Mouse (Mus musculus): ENCODE measurements around the gene Mapre1. TPM values are rescaled to one million over a fixed set of nuclear protein-coding genes. Genes with fewer than 3 reads are reported as not detected.
"Not testable (repeated sequence)": the region's sequence is repeated elsewhere in the genome, so short reads cannot be mapped to it uniquely, and the experiment has no call there.

Gene Mapre1
- polyA plus RNA-seq, 1 experiment from 2014 or later: 348 TPM

GRCm38 (mm10) chr2:153781181-153781580, 40.1 kb downstream of the Mapre1 start:
- Histone ChIP-seq H3K9ac (no peak overlapping the region), H3K4me1 (replicated peaks) (peaks cover 11% of the 10 kb centered on the region), H3K4me2 (no peak overlapping the region), H3K4me3 (no peak overlapping the region), H3K27ac (replicated peaks) (no peak overlapping the region), H3K9me3 (no peaks in the 10 kb centered on the region), H3K36me3 (no peaks in the 10 kb centered on the region), H3K27me3 (no peaks in the 10 kb centered on the region)
- WGBS: 77% methylated on average over 4 of the region's 4 CpGs
- no peak for ATAC-seq (ENCODE audit: low FRiP score, low read depth)

DNA sequence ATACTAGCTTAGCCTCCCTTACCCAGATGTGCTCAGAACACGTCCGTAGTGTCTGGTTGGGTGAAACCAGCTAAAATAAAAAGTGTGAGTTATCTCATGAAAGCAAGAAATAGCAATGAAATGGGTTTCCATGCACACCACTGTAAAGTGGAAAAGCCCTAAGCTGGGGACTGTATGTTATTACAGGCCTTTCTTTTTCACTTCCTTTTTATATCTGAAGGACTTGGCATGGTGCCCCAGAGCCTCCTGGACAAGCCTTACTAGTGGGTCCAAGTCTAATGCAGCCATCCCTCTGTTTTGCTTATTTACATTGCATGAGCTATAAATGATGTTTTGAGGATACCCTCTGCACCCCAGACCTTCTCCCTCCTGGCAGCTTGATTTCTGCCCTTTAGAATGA, 43.6 kb downstream of the Mapre1 start:
- no peak for ATAC-seq (ENCODE audit: low FRiP score, low read depth)
- Histone ChIP-seq H3K27ac (replicated peaks) (no peak overlapping the region), H3K9me3 (no peaks in the 10 kb centered on the region), H3K36me3 (no peaks in the 10 kb centered on the region), H3K27me3 (no peaks in the 10 kb centered on the region), H3K4me3 (no peak overlapping the region), H3K4me2 (no peak overlapping the region), H3K4me1 (replicated peaks) (no peaks in the 10 kb centered on the region), H3K9ac (no peak overlapping the region)
- WGBS: 95% methylated on average over 2 of the region's 2 CpGs

DNA sequence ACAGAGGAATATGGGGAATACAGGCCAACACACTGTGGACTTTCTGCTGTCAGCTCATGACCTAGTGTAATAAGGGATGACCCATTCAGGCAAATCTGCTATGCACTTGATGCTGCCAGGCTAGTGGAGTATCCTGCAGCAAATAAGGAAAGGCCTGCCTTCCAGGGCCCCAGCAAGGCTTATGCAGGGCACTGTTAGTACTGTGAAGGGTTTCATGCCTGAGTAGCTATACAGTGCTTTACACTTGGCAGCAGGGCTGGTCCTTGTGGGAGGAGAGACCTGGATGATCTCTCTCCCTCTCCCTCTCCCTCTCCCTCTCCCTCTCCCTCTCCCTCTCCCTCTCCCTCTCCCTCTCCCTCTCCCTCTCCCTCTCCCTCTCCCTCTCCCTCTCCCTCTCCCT, 52.3 kb downstream of the Mapre1 start:
- H3K4me3 ChIP-seq: no peak overlapping the region
- no peaks in the 10 kb centered on the region for H3K36me3 ChIP-seq
- no peaks in the 10 kb centered on the region for H3K27me3 ChIP-seq
- no peaks in the 10 kb centered on the region for H3K9me3 ChIP-seq
- H3K4me1 ChIP-seq (replicated peaks): no peaks in the 10 kb centered on the region
- no peak overlapping the region for H3K9ac ChIP-seq
- H3K4me2 ChIP-seq: no peak overlapping the region
- H3K27ac ChIP-seq (replicated peaks): no peak overlapping the region
- ATAC-seq (ENCODE audit: low FRiP score, low read depth): no peak

- Histone ChIP-seq H3K27me3 (no peaks in the 10 kb centered on the region), H3K36me3 (no peaks in the 10 kb centered on the region), H3K4me3 (no peak overlapping the region), H3K27ac (replicated peaks) (no peak overlapping the region), H3K4me2 (no peak overlapping the region), H3K4me1 (replicated peaks) (no peaks in the 10 kb centered on the region), H3K9ac (no peak overlapping the region), H3K9me3 (no peaks in the 10 kb centered on the region)
- ATAC-seq (ENCODE audit: low FRiP score, low read depth): no peak
- whole genome bisulfite sequencing: 65% methylated on average over 5 of the region's 5 CpGs
These were observed 54.0 kb downstream of the Mapre1 start for GRCm38 (mm10) chr2:153795090-153795489.

DNA sequence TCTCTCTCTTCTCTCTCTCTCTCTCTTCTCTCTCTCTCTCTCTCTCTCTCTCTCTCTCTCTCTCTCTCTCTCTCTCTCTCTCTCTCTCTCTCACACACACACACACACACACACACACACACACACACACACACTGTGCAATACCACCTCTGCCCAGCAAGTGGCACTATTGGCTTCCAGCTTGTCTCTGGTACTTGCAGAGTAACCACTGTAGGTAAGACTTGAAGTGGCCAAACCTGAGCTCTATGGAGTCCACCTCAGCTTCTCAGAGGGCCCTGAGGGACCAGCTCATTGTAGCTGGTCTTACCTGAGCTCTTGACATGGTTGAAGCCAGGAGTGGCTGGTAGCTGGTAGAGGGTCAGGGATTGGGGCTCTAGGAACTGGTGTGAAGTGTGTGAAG, 66.4 kb downstream of the Mapre1 start:
- H3K4me1 ChIP-seq (replicated peaks); ATAC-seq (ENCODE audit: low FRiP score, low read depth): not testable (repeated sequence)

DNA sequence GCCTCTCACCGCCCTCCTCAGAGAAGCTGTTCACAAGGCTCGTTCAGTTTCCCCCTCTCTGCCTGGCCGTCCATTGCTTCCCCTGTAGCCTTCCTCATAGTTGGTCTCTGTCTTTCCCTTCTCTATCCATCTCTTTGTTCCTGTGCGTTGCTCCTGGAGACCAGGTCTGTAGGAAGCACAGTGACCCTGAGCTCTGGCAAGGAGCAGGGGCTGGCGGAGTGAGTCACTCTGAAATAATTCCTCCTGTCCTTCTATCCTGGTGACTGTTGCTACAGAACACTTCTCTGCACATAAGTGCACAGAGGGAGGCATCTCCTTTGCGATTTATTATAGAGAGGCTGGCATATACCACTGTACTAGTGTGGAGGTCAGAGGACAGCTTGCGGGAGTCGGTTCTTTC, 67.1 kb downstream of the Mapre1 start:
- no peak for ATAC-seq (ENCODE audit: low FRiP score, low read depth)
- H3K9me3 ChIP-seq: no peaks in the 10 kb centered on the region
- no peaks in the 10 kb centered on the region for H3K36me3 ChIP-seq
- no peaks in the 10 kb centered on the region for H3K4me1 ChIP-seq (replicated peaks)
- WGBS: 75% methylated on average over 8 of the region's 8 CpGs
- no peak overlapping the region for H3K4me2 ChIP-seq
- no peaks in the 10 kb centered on the region for H3K27me3 ChIP-seq
- H3K27ac ChIP-seq (replicated peaks): no peak overlapping the region
- H3K4me3 ChIP-seq: no peak overlapping the region
- H3K9ac ChIP-seq: no peak overlapping the region

More for the DNA sequence above, 66.4 kb downstream of the Mapre1 start:
- not testable (repeated sequence) for H3K4me3 ChIP-seq; H3K36me3 ChIP-seq; H3K27me3 ChIP-seq; H3K4me2 ChIP-seq; H3K9me3 ChIP-seq; H3K27ac ChIP-seq (replicated peaks); H3K9ac ChIP-seq

- H3K27ac ChIP-seq (replicated peaks): no peak overlapping the region
- no peak overlapping the region for H3K4me3 ChIP-seq
- H3K4me1 ChIP-seq (replicated peaks): no peaks in the 10 kb centered on the region
- H3K27me3 ChIP-seq: no peaks in the 10 kb centered on the region
- H3K4me2 ChIP-seq: no peak overlapping the region
- WGBS: 89% methylated on average over 6 of the region's 6 CpGs
- H3K36me3 ChIP-seq: no peaks in the 10 kb centered on the region
- no peak overlapping the region for H3K9ac ChIP-seq
- H3K9me3 ChIP-seq: no peaks in the 10 kb centered on the region
- no peak for ATAC-seq (ENCODE audit: low FRiP score, low read depth)
These were observed 67.8 kb downstream of the Mapre1 start for GRCm38 (mm10) chr2:153808841-153809240.

DNA sequence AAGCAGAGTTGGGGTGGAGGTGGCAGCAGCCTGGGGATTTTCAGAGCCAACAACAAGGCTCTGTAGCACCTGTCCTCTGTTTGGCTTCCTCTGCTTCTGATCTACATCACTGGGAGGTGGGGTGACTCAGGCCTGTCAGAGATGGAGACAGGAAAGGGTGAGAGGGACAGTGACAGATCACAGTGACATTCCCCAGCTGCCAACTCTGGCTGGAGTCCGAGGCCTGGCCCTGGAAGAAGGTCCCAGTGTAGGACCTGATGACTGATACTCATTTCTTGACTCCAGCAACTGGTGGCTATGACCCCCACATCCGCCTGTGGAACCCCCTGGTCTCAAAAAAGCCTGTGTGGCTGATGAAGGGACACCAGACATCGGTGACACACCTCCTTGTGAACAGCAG, 68.8 kb downstream of the Mapre1 start:
- WGBS: 81% methylated on average over 3 of the region's 3 CpGs
- no peaks in the 10 kb centered on the region for H3K4me1 ChIP-seq (replicated peaks)
- no peaks in the 10 kb centered on the region for H3K9me3 ChIP-seq
- no peaks in the 10 kb centered on the region for H3K27me3 ChIP-seq
- H3K27ac ChIP-seq (replicated peaks): no peak overlapping the region
- H3K36me3 ChIP-seq: no peaks in the 10 kb centered on the region
- H3K4me2 ChIP-seq: no peak overlapping the region
- ATAC-seq (ENCODE audit: low FRiP score, low read depth): no peak
- H3K4me3 ChIP-seq: no peak overlapping the region
- H3K9ac ChIP-seq: no peak overlapping the region

GRCm38 (mm10) chr2:153822005-153822543, 81.0 kb downstream of the Mapre1 start:
- Histone ChIP-seq H3K27ac (replicated peaks) (no peak overlapping the region), H3K4me1 (replicated peaks) (peaks cover 6% of the 10 kb centered on the region; the same call in 1 of the 2 replicates), H3K9ac (no peak overlapping the region), H3K9me3 (no peaks in the 10 kb centered on the region), H3K4me3 (no peak overlapping the region), H3K4me2 (no peak overlapping the region), H3K27me3 (no peaks in the 10 kb centered on the region), H3K36me3 (no peaks in the 10 kb centered on the region)
- WGBS: 94% methylated on average over 2 of the region's 2 CpGs
- no peak for ATAC-seq (ENCODE audit: low FRiP score, low read depth)

Other genes starting within 250 kb of the Mapre1 start
- not detected in 2 replicates for gene 4930404H24Rik, start 248.5 kb upstream of the Mapre1 start, polyA plus RNA-seq (2015; fragmentation: Nextera tagmentation; extraction: Ambion mirVana)
- gene Nol4l, start 211.3 kb upstream of the Mapre1 start, polyA plus RNA-seq (2015; fragmentation: Nextera tagmentation; extraction: Ambion mirVana): 42.6 and 45.4 TPM in 2 replicates
- gene Commd7, start 108.5 kb upstream of the Mapre1 start, polyA plus RNA-seq (2015; fragmentation: Nextera tagmentation; extraction: Ambion mirVana): 89.0 and 89.9 TPM in 2 replicates
- gene Dnmt3b, start 91.8 kb upstream of the Mapre1 start, polyA plus RNA-seq (2015; fragmentation: Nextera tagmentation; extraction: Ambion mirVana): 3.2 and 3.5 TPM in 2 replicates
- gene Dnmt3c, start 44.6 kb upstream of the Mapre1 start, polyA plus RNA-seq (2015; fragmentation: Nextera tagmentation; extraction: Ambion mirVana): 0.16 TPM in 1 of 2 replicates, not detected in the other
- gene Efcab8, start 38.7 kb downstream of the Mapre1 start, polyA plus RNA-seq (2015; fragmentation: Nextera tagmentation; extraction: Ambion mirVana): not detected in 2 replicates
- gene Sun5, start 129.8 kb downstream of the Mapre1 start, polyA plus RNA-seq (2015; fragmentation: Nextera tagmentation; extraction: Ambion mirVana): not detected in 2 replicates
- gene Bpifb2, start 133.8 kb downstream of the Mapre1 start, polyA plus RNA-seq (2015; fragmentation: Nextera tagmentation; extraction: Ambion mirVana): 0.17 TPM in 1 of 2 replicates, not detected in the other
- gene Bpifb6, start 159.1 kb downstream of the Mapre1 start, polyA plus RNA-seq (2015; fragmentation: Nextera tagmentation; extraction: Ambion mirVana): 0.12 TPM in 1 of 2 replicates, not detected in the other
- not detected in 2 replicates for gene Bpifb3, start 177.0 kb downstream of the Mapre1 start, polyA plus RNA-seq (2015; fragmentation: Nextera tagmentation; extraction: Ambion mirVana)
- gene Bpifb4, start 196.9 kb downstream of the Mapre1 start, polyA plus RNA-seq (2015; fragmentation: Nextera tagmentation; extraction: Ambion mirVana): not detected in 2 replicates
- not detected in 2 replicates for gene Bpifa6, start 233.7 kb downstream of the Mapre1 start, polyA plus RNA-seq (2015; fragmentation: Nextera tagmentation; extraction: Ambion mirVana)

Measured in hindbrain, embryonic 15.5 days (tissue).